Mouse (Mus musculus) gastrocnemius, postnatal 14 days (tissue): ENCODE data around the gene Fam102a. TPM values are rescaled to one million over a fixed set of nuclear protein-coding genes. Genes with fewer than 3 reads are reported as not detected.

Experiments
- DNase-seq: peaks from one replicate; pipeline ENCODE4 v3.0.0; 2021; ENCODE audit warnings: mixed read lengths
- intact Hi-C: fragments of 180-260 bp; cut with DNase I; formaldehyde crosslinking; loops from one replicate; pipeline ENCODE4 v1.15.1; 2025; ENCODE audit warnings: low total_unique reads
- total RNA-seq, 2 experiments: library from RNA; stranded (reverse); gene quantifications; 2 replicates each; pipeline ENCODE4 v1.2.3; 2021

Gene Fam102a
- total RNA-seq, 2 experiments from 2014 or later: 3.5 to 4.2 TPM

DNA sequence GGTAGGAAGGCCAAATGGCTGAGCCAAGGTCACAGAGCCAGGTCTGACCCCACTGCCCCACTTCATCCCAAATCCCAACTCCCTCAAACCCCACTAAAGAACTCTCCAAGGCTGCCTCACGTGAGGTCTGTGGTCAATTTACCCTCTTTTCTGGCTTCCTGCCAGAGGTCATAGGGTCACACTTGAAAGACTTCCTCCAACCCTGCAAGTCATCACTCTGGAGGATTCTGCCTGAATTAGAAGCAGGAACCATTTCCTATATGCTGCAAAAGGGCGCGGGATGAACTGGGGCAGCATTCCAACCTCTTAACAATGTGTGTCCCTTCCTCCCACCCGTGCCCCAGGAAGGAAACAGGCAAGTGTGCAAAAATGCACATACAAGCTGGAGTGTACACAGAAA is 25.8 kb upstream of the Fam102a start:
- DNase-seq: peak; percentile 14
- intact Hi-C loops: loop anchor here (5.0 kb wide), 1 partner anchor 38 kb away; no protein-coding TSS in a partner anchor

DNA sequence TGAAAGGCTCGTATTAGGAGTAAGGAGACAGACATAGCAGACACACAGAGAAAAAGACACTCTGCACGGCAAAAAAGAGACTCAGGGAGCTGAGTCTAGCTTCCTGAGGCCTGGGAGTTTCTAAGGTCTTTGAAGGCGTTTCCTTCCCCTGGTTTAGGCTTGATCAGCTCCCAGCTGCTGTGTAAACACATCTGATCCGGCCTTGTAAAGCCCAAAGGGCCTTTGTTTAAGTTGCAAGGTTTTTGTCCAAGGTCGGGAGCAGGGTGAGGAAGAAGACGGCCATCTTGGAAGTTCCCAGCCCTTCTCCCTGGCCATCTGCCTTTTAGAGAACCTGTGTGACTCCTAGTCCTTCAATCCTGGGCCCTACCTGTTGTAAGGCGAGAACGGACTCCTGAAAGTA is 25.2 kb upstream of the Fam102a start:
- no peak for DNase-seq
- intact Hi-C loops: loop anchor here (5.0 kb wide), 1 partner anchor 37 kb away; no protein-coding TSS in a partner anchor

DNA sequence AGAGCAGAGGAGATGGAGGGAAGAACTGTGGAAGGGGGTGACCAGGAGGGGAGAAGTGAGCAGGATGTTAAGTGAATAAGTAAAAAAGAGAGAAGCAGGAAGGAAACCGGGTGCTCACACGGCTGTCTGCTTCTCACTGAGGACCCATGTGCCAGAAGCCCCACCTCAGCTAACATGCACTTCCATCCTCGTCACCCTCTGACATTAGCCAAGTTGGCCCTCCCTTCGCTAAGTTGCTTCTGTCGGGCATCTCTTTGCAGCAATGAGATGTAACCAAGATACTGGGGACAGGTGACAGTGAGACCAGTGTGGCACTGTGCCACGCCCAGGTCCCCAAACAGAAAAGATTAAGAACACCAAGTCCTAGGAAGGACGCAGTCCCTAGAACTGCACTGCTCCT is 22.5 kb upstream of the Fam102a start:
- DNase-seq: no peak
- intact Hi-C loops: no loop called here

DNA sequence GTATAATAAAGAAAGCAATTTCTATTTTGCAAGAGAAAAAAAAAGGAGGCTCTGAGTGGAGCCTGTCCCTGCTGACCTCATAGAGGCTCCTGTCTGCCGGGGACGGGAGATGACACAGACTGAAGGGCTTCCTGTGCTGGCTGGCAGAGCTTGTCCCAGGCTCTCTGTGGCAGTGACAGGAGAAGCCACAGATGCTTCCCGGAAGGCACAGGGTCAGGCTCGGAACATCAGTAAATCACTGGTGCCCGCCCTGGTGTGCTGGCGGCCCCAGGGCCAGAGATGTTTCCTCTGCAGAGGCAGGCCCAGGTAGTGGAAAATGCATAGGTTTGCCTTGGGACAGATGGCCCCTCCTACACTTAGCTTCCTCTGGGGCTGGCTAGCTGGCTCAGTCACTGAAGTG is 20.8 kb upstream of the Fam102a start:
- DNase-seq: no peak
- intact Hi-C loops: no loop called here

DNA sequence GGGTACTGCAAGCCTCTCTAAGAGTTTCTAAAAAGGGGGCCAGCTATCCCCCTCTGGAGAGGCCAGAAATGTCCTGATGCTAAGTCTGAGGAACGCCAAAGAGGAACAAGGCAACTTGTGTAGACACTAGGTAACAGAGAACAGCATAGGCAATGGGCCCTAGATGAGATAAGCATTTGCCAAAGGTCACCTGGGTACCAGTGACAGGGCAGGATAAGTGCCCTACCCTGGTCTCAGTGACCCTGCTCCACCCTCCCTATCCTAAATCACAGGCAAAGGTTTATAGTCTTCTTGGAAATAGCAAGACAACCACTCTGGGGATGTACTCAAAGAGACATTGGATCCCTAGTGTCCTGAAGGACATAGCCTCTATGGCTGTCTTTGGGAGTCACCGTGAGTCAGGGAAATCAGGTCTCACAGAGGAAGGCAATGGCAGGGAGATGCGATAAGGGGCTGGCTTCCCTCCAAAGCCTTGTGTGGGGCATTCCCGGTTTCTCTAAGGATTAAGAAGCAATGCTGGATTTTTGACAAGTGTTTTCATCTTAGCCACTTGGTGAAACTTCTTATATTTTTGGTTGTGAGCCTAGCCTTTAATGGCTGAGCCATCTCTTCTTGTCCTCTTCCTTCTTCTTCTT is 17.8 kb upstream of the Fam102a start:
- intact Hi-C loops: no loop called here
- no peak for DNase-seq

DNA sequence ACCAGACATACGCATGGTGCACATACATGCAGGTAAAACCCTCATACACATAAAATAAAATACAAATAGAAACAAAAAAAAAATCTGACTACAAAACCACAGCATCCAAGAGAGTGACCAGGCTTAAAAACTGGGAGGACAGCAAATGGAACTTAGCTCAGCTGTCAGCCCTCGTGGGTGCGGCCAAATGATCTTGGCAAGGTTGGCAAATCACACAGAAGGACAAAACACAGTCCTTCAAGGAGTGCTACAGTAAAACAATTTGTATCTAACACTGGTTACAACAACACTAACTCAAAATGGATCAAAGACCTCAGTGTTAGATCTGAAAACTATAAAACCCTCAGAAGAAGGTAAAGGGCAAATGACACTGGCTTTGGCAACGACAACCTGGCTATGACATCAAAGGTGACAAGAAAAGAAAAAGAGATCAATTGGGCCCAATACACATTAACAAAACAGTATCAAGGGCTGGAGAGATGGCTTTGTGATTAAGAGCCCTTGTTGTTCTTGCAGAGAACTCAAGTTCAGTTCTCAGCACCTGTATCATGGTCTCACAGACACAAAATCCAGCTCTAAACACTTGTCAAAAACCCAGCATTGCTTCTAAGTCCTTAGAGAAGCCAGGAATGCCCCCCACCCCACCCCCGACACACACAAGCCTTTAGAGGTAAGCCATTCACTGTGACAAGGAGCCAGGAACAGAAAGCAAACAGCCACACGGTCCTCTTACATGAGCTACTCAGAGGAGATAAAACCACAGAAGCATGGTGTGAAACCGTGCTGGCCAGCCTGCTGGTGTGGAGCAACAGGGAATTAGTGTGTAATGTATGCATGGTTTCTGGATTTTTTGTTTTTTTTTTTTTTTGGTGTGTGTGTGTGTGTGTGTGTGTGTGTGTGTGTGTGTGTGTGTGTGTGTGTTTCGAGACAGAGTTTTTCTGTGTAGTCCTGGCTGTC is 14.8 kb upstream of the Fam102a start:
- DNase-seq: no peak
- intact Hi-C loops: no loop called here

DNA sequence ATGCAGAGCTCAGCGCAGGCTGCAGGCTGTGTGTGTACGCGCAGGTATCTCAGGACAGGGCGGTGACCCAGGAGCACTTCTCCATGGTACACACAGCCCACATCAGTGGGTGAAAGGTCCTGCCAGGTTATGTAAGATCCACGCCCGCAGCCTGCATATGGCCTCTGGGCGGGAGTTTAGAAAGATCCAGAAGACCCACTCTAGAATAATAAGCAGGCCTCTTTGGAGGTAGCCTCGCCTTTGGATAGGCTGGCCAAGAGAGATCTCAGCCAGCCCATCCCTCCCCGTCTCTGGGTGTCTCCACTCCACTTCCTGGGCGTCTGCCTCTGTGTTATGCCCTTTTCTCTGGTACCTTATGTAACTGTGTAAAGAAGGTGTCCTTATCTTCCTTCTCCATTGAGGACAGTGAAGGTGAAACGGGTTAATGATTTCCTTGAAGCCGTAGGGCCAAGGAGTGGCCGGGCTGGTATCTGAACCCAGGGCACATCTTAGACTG is 10.5 kb upstream of the Fam102a start:
- intact Hi-C loops: no loop called here

DNA sequence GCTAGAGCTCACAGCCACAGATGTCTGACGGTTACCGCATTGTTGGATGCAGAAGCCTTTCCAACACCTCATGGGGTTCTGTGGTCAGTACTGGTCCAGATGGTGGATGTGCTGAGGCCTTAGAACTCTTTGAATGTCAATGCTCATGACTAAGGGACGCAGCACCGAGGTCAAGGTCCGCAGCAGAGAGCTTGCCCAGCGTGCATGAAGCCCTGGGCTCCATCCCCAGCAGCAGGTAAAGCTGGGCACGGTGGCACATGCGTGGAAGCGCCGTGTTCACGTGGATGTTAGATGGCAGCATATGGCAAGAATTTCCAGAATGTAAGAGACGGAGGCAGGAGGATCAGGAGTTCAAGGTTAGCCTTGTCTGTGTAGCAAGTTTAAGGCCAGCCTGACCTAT is 9.3 kb upstream of the Fam102a start:
- DNase-seq: no peak
- intact Hi-C loops: no loop called here

More for the DNA sequence above, 10.5 kb upstream of the Fam102a start:
- no peak for DNase-seq

DNA sequence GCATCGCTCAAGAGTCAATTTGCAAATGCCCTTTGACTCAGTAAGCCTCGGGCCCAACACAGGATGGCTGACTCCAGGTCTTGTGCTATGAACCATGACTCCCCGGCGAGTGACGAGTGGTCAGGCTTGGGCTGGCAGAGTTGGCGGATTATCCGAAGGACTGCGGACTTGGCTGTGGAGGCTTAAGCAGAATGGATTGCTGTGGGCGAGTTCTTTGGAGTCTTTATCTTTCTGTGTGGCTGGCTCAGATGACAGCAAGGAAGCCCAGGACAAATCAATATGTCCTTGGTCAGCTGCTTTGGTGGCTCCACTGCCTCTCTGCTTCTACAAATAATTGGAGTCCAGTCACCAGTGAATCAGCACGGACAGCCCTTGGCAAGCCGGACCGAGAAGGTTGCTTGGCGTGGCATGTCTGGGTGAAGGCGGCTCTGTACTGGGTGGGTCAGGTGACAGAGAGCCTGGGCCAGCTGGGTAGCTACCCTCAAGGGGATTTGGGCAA is 7.6 kb upstream of the Fam102a start:
- DNase-seq: no peak

DNA sequence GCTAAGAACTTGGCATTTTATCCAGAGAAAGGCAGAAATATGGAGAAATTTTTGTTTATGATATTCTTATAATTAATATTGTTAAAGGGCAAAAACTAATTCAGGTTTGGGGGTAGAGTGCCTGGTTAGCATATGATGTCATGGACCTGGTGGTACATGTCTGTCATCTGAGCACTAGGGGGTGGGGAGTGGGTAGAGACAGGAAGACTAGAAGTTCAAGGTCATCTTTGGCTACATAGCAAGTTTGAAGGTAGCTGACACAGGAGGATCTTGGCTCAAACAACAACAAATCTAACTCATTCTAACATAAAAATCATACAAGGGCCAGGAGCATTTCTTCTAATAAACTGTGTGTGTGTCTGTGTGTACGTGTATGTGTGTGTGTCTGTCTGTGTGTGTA is 6.8 kb upstream of the Fam102a start:
- intact Hi-C loops: no loop called here
- no peak for DNase-seq

More for the DNA sequence above, 7.6 kb upstream of the Fam102a start:
- intact Hi-C loops: no loop called here

DNA sequence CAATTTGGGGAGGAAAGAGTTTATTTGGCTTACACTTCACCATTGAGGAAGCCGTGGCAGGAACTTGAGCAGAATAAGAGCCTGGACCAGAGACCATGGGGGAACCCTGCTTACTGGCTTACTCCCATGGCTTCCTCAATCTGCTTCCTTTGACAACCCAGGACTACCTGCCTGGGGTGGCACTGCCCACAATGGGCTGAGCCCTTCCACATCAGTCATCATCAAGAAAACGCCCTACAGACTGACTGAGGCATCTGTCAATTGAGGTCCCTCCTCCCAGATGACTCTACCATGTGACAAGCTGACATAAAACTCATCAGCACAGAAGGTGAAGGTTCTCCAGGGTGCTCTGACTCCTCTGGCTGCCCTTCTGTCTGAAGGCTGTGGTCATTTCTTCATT is 4.7 kb upstream of the Fam102a start:
- intact Hi-C loops: no loop called here
- no peak for DNase-seq

DNA sequence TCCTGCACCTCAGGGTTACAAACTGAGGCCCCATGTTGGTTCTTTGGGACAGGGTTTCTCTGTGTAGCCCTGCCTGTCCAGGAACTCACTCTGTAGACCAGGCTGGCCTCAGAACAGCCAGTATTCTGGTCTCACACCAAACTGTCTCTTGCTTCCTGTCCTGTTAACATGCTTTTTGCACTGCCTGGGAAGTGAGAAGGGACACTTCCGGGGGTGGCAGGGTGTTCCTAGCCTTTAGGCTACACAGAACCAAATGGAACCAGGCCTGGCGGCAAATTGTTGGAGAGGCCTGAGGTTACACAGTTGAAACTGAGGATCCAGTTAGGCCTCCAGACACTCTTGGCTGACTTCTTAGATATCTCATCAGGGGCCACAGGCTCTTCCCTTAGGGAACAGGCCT is 2.0 kb upstream of the Fam102a start:
- intact Hi-C loops: no loop called here
- DNase-seq: no peak

DNA sequence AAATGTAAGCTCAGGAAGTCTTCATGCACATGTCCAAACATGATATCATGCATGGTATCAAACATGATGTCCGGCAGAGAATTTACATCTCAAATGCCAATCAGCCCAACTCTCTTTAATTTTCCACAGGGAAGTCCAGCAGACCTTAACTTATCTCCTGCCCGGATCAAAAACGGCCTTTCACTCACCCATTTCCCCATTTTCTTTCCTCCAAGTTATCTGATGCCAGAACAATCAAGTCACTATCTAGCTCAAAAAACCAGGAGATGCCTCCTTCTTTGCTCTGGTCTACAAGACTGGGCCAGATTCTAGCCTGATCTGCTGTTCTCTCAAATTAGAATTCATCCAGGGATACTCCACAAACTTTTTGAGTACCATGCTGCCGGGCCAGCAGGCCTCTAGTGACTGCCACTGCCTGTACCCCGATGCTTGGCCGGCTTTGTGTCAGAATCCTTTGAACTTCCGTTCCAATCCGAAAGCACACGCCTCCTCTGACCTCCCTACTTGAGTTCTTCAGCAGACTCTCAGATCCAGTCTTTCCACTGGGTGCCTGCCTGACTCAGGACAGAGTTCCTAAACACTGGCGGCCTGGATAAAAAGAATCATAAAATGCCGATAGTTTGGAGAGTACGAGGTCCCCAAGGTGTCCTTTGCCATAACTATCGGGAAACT is 935 bp upstream of the Fam102a start:
- peak; percentile 43 for DNase-seq
- intact Hi-C loops: no loop called here

DNA sequence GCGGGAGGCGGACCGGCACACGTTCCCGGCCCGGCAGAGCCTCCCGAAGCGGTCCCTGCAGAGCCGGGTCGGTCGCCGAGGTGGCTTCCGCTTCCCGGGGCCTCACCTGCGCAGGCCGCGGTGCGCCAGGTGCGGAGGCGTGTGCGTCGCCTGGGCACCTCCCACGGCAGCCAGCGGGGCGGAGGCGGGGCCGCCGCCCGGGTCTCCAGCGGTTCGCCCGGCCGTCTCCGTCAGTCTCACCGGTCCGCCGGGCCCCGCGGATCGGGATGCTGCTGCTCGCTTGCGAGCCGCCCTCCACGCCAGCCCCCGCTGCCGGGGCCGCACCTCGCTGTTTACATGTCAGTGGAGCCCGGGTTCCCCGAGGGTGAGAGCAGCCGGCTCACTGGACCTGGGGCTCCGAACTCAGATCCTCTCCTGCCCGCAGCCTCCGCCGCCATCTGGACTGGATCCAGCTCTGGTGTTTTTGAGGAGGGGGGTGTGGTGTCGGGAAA is 414 bp downstream of the Fam102a start:
- peak; percentile 54 for DNase-seq
- intact Hi-C loops: no loop called here

DNA sequence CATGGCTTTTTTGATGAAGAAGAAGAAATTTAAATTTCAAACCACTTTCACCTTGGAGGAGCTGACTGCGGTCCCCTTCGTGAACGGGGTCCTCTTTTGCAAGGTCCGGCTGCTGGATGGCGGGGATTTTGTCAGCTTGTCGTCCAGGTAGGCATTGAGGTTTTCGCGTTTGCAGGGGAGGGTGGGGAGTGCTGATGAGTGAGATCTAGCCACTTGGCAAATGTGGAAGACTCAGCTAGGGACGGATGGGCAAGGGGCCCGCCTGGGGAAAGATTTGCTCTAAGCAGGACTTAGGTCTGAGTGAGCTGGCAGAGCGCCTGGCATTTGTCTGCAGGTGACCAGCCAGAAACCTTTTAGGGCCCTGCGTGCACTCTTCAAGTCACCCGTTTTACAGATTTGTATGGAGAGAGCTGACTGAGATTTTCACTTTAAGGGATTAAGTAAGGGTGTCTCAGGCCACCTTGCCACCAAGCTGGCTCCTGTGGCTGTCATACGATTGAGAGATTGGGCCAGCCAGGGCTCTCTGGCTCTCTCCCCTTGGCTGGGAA is 1.0 kb downstream of the Fam102a start:
- DNase-seq: peak; percentile 38
- intact Hi-C loops: no loop called here

DNA sequence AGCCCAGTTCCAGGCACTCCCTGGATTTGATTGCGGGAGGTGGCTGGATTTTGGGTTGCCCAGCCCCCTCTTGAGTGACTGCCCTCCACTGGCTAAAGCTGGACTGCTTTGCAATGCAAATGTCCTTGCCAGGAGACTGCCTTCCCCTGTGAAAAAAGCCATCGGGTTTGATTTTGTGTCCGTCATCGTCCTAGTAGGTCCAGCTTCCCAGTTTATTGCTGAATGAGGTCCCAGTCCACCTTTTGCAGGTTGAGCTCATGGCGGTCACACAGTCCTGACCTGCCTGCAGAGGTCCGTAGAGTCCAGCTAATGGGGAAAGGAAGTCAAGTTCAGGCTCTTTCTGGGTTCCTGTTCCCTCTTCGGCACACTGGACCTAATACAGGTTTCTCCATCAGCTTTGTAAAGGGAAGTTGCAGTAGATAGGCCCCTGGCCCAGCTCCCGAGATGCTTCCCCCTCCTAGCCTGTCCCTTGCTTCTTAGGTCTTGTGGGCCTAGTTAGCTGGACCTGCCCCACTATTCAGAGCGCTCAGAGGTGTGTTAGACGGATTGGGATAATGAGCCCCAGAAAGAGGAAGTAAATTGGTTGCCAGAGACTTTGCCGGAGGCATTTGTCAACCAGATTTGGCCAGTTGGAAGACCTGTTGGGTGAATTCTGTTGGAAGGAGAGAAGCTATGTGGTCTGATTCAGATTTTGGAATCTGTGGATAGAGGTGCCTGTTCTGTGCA is 1.7 kb downstream of the Fam102a start:
- DNase-seq: peak; percentile 46
- intact Hi-C loops: no loop called here

DNA sequence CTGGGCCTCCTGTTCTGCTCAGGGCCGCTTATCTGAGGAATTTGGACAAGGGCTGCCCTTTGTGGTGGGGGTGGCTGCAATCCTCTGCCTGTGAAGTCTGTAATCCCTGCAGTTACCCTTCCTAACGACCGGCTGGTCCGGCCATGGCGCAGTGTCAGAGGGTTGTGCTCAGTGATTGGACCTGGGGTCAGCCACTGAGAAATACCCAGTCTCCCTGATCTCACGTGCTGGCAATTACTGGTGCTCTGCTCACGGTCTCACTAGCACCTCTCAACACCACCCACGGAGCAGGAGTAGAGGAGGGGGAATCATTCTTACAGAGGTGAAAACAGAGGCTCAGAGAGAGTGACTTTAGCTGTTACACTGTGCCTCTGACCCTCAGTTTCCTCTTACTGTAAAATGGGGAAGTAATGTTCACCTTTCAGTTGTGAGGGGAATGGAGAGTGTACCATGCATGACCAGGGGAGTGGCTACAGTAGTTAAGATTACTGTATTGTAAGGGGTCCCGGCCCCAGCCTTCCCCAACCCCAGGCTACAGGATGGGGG is 2.3 kb downstream of the Fam102a start:
- no peak for DNase-seq
- intact Hi-C loops: no loop called here

DNA sequence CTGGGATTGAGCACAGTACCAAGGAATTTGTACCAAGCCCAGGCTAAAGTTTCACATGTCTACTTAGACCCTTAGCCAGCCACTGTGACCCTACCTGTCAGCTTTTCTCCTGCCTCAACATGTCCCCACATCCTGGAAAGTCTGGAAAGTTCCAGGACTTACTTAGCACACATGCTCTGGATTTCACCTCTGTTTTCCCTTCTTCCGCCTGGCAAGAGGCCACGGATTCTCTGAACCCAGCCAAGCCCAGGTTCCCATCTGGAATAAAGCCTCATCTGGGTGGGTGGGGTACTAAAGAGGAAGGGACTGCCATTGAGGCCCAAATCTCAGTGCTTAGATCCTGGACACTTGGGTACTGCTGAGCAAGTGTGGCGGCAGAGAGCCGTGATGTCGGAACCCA is 2.8 kb downstream of the Fam102a start:
- no peak for DNase-seq
- intact Hi-C loops: no loop called here

DNA sequence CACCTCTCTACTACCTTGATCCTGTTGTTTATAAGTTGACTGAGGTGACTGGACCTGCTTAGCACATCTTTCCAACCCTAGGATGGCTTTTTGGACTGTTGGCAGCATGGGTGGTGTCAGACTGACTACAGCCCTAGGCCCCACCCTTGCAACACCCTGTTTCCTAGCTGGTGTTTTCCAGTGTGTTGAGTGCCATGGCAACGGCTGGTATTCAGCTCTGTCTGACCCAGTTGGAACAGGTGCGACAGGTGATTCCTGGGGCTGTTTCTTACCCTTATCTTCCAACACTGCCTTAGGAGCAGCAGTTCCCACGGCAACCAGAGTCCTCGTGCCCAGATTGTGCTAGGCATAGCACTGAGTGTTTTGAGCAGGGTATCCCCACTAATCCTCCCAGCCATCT is 3.3 kb downstream of the Fam102a start:
- intact Hi-C loops: no loop called here
- no peak for DNase-seq
